Mouse (Mus musculus) heart, postnatal 14 days (tissue): Measurements from ENCODE around the gene Maml3. TPM values are rescaled to one million over a fixed set of nuclear protein-coding genes. Genes with fewer than 3 reads are reported as not detected.

Experiments
- DNase-seq, 2 experiments: peaks; one replicate each; pipeline ENCODE4 v3.0.0; 2021 to 2022
- intact Hi-C: fragments of 180-260 bp; cut with DNase I; formaldehyde crosslinking; loops from one replicate; pipeline ENCODE4 v1.15.1; 2025
- total RNA-seq, 2 experiments: library from RNA; stranded (reverse); gene quantifications; 2 replicates each; pipeline ENCODE4 v1.2.3; 2021

Gene Maml3
- total RNA-seq, 2 experiments from 2014 or later = 3.7 to 5.0 TPM

GRCm38 (mm10) chr3:51661880-51662550 is 442.9 kb downstream of the Maml3 start:
- DNase-seq = no peak
- intact Hi-C loops = no loop called here

- intact Hi-C loops = no loop called here
- DNase-seq = no peak
These were observed 443.5 kb downstream of the Maml3 start for GRCm38 (mm10) chr3:51661376-51661775.

DNA sequence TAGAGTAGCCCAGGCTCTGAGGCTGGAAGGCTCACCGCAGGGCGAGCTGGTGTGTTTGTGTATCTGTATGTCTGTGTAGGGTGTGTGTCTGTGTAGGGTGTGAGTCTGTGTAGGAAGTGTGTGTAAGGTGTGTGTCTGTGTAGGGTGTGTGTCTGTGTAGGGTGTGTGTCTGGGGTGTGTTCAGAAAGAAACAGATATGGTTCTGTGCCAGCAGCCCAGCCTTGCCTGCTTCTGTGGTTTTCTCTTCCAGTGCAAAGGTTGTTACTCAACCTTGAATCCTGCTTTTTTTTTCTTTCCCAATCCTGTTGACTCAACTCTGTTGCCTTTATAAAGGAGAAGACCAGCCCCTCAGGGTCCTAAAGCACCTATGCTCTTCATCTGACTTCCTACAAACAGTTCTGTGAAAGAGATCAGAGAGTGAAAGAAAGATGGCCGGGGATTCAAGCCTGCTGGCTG is 444.0 kb downstream of the Maml3 start:
- intact Hi-C loops = no loop called here
- DNase-seq = no peak

GRCm38 (mm10) chr3:51660060-51660459 is 444.8 kb downstream of the Maml3 start, which contains the start of gene Mgst2:
Gene Mgst2, plus strand, starts transcription at chr3:51660360.
- no peak for DNase-seq
- intact Hi-C loops = no loop called here

DNA sequence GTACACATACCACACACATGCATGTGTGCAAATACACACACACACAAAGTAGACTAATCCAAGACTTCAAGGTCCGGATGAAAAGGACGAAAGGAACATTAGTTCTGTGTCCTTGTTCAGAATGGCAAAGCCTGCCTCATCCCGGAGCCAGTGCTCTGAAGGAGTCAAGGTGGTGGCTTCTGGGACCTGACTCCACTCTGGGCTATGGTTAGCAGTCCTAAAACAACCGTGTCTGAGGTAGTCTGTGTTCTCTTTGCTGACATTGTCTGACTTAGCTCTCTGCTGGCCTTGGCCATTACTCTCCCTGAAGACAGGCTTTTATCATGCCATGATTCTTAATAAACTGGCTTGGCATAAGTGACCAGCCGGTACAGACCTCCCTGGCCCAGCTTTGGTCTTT is 445.5 kb downstream of the Maml3 start:
- intact Hi-C loops = no loop called here
- DNase-seq = no peak

- no peak for DNase-seq
- intact Hi-C loops = loop anchor here (5.0 kb wide), 1 partner anchor 588 kb away; no protein-coding TSS in a partner anchor
These were observed 450.4 kb downstream of the Maml3 start for GRCm38 (mm10) chr3:51654303-51655055.

GRCm38 (mm10) chr3:51652701-51653100 is 452.2 kb downstream of the Maml3 start:
- intact Hi-C loops = loop anchor here (5.0 kb wide), 1 partner anchor 590 kb away; no protein-coding TSS in a partner anchor
- peak; percentile 46 to 49 for DNase-seq

DNA sequence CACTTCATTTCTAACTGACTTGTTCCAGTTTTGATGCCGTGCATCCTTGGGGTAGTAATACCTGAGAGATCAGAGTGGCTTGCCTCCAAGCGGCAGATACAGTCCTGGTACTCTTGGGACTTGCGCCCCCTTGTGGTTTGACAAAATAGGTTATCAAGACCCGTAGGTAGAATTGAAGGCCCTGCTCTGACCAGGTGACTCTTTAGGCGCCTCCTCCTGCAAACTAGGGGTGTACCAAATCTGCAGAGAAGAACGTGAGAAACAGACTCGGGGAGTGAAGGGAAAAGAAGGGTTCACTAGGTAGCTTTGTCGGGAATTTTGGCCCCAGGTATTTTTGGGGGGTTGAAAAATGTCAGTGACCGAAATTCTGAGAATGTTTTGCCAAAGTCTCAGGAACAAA is 452.6 kb downstream of the Maml3 start:
- intact Hi-C loops = loop anchor here (5.0 kb wide), 1 partner anchor 590 kb away; no protein-coding TSS in a partner anchor
- peak; percentile 80 to 90 for DNase-seq

- intact Hi-C loops = loop anchor here (5.0 kb wide), 1 partner anchor 591 kb away; no protein-coding TSS in a partner anchor
These were observed 453.7 kb downstream of the Maml3 start for GRCm38 (mm10) chr3:51651149-51651548.

GRCm38 (mm10) chr3:51649986-51650385 is 454.9 kb downstream of the Maml3 start:
- no peak for DNase-seq
- intact Hi-C loops = loop anchor here (2.0 to 5.0 kb wide), 3 partner anchors 38 to 592 kb away; no protein-coding TSS in a partner anchor

More at GRCm38 (mm10) chr3:51651149-51651548, 453.7 kb downstream of the Maml3 start:
- no peak for DNase-seq

DNA sequence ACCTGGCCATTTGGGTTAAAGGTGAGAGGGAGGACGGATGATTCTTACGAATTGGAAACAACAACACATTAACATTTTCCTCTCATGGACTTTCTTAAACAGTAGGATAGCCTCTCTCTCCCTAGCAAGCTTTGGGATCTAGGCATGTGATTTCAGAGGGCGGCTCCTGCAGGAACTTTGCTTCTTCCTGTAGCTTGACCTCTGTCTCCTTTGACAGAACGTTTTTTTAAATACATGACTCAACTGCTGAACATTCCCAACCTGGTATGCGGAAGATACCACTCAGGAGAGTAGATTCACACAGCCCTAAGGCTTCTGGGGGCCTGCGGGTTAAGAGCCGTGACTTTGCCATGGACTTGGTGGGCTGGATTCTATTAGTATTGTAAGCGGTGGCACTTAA is 455.4 kb downstream of the Maml3 start:
- intact Hi-C loops = loop anchor here (2.0 to 5.0 kb wide), 2 partner anchors 37 to 139 kb away; no protein-coding TSS in a partner anchor
- DNase-seq = no peak

DNA sequence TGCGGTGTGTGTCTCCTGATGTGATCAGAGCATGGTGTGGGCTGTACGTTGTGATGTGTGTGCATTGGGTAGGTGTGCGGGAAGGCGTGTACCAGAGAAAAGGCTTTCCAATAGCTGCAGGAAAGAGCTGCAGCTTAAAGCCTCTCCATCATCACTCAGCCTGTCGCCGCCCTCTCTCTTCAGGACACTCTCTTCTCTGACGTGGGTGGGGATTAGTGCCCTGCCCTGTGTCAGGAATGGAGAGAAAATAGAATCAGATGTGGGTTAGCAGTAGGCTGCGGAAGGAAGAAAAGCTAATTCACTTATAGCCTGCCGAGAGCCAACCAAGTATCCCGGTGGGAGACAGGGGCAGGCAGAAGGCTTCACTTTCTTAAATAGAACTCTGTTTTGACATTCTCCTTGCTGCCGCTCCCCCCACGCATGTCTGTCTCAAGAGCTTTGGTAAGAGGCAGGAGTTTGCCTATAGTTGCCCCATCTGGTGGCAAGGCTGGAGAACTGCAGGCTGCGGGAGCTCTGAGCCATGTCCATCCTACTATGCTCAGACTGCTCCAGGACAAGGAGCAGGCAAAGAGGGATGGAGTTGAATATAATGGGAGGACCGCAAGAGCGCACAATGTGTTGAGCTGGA is 456.7 kb downstream of the Maml3 start:
- peak; percentile 82 to 89 for DNase-seq
- intact Hi-C loops = loop anchor here (1.0 to 5.0 kb wide), 3 partner anchors 36 to 137 kb away; no protein-coding TSS in a partner anchor

DNA sequence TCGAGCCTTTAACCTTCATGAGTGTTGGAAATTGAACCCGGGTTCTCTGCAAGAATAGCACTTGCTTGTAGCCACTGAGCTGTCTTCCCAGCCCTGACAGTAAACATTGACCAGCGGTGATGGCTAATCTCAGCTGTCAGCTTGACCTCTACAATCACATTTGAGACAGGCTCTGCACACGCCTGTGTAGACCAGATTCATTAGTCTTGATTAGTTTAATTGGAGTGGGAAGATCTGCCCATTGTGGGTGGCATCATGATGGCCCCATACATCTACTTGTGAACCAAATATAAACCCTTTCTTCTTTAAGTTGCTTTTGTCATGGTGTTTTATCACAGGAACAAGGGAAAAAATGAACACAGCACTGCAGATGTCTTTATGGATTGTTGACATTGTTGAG is 457.5 kb downstream of the Maml3 start:
- DNase-seq = no peak
- intact Hi-C loops = loop anchor here (5.0 kb wide), 1 partner anchor 35 kb away; no protein-coding TSS in a partner anchor

DNA sequence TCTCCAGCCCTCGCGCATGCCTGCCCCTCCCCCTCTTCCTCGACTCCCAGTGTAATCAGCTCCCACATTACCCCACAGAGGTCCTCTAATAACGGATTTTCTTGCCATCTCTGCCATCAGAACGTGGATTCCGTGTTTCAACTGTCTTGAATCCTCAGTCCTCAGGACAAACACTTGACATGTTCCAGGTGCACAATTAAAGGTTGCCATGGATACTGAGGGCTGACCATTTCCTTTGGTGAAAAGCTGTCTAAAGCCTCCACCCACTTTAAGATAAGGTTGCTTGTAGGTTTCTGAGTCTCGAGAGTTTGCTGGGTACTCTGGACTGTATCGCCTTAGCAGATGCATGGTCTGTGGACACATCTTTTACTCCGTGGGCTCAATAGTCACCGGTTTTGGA is 458.6 kb downstream of the Maml3 start:
- DNase-seq = no peak
- intact Hi-C loops = loop anchor here (5.0 kb wide), 1 partner anchor 34 kb away; no protein-coding TSS in a partner anchor

DNA sequence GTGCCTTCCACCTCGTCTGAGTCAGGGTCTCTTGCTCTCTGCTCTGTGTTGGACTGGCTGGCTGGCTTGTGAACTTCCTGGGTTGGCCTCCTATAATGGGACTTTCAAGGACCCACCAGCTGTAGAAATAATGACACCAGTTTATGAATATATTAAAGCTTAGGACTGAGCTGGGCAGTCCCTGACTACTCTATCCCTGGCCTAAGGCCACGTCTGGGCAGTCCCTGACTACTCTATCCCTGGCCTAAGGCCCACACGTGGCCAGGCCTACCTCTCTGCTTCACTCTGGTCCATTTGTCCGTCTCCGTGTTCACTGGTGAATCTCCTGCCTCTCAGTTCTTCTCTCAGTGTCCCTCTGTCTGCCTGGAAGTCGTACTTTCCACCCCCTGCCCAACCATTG is 459.4 kb downstream of the Maml3 start:
- intact Hi-C loops = loop anchor here (5.0 kb wide), 1 partner anchor 33 kb away; no protein-coding TSS in a partner anchor

GRCm38 (mm10) chr3:51638260-51638659 is 466.6 kb downstream of the Maml3 start:
- DNase-seq = no peak
- intact Hi-C loops = no loop called here

More for the DNA sequence above, 459.4 kb downstream of the Maml3 start:
- no peak for DNase-seq

- DNase-seq = no peak
- intact Hi-C loops = no loop called here
These were observed 467.6 kb downstream of the Maml3 start for GRCm38 (mm10) chr3:51637326-51637725.

GRCm38 (mm10) chr3:51636700-51637099 is 468.2 kb downstream of the Maml3 start:
- intact Hi-C loops = no loop called here
- DNase-seq = no peak

DNA sequence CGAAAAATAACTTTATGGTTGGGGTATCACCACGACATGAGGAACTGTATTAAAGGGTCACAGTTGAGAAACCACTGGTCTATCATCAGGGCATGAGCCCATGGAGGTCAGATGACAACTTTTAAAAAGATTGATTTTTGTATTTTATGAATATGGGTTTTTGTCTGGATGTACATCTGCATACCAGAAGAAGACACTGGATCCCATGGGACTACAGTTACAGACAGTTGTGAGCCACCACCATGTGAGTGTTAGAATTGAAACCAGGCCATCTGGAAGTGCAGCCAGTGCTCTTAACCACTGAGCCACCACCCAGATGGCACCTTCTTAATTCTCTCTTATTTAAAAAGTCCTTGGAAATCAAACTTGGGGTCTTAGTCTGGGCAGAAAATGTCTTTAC is 468.9 kb downstream of the Maml3 start:
- no peak for DNase-seq
- intact Hi-C loops = no loop called here
